Mouse (Mus musculus) embryonic facial prominence, embryonic 10.5 days (tissue): ENCODE data around the gene Gsc2. TPM values are rescaled to one million over a fixed set of nuclear protein-coding genes. Genes with fewer than 3 reads are reported as not detected.

Source experiments
- DNase-seq: peaks from one replicate; pipeline ENCODE4 v3.0.0-alpha.2; 2017; ENCODE audit warnings: low spot score
- H3K27ac ChIP-seq: fragments of 300-500 bp; sonication (generic); replicated peaks from 2 replicates; pipeline ENCODE4 v1.5.1; 2016; ENCODE audit warnings: mild to moderate bottlenecking
- H3K27me3 ChIP-seq: fragments of 300-500 bp; sonication (generic); replicated peaks from 2 replicates; pipeline ENCODE4 v1.6.1; 2016; ENCODE audit warnings: low read depth, mild to moderate bottlenecking; ENCODE audit not compliant: poor library complexity, severe bottlenecking
- H3K36me3 ChIP-seq: fragments of 300-500 bp; sonication (generic); replicated peaks from 2 replicates; pipeline ENCODE4 v1.6.1; 2016; ENCODE audit warnings: mild to moderate bottlenecking, moderate library complexity
- H3K4me1 ChIP-seq: fragments of 300-500 bp; sonication (generic); 2 replicates; pipeline ENCODE4 v1.6.1; 2016
- H3K4me3 ChIP-seq: fragments of 300-500 bp; sonication (generic); 2 replicates; pipeline ENCODE4 v1.5.1; 2016; ENCODE audit warnings: mild to moderate bottlenecking, moderate library complexity
- H3K9me3 ChIP-seq: fragments of 300-500 bp; sonication (generic); 2 replicates; pipeline ENCODE4 v1.6.1; 2016; ENCODE audit warnings: mild to moderate bottlenecking
- WGBS: fragments of 180-500 bp; shearing (Covaris S2); methylation state at CpG from one replicate; pipeline ENCODE4 v1.1.7; 2016; 5-methylcytosine and 5-hydroxymethylcytosine counted together
- polyA plus RNA-seq: library from polyadenylated mRNA; unstranded; fragments of >200 nt; fragmentation: Nextera tagmentation; extraction: Ambion mirVana; gene quantifications from 2 replicates; pipeline ENCODE4 v1.2.1, GENCODE M21; 2016

Gene Gsc2
- polyA plus RNA-seq, 1 experiment from 2014 or later, result not detected

DNA sequence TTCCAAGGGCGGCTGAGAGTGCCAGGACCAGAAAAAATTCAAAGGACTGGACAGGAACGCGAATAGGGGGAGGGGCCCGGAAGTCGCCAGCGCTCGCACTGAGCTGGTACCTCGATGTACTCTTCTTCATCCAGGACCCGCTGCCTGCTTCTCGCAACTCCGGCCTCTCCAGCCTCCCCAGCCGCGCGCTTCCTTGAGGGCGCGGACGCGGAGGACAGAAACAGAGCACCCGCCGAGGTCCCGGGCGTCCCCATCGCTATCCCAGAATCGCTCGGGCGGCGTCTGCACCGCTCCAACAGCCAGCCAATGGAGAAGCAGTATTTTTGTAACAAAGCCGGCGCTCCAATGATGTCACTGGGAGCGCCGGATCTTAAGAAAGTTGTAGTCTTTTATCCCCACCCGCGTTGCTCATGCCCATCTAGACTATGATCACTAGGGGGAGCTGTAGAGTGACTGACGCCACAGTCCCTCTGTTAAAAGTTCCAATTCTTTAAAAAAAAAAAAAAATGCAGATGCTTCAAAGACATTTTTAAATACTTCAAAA, 3.7 kb downstream of the Gsc2 start, which contains the start of gene Ess2:
Gene Ess2, minus strand, starts transcription at position 297 of the 544 bp plus-strand sequence.
- WGBS, result under 1% methylated on average over 35 of the region's 35 CpGs
- H3K4me1 ChIP-seq, result peaks cover 20% of the 10 kb centered on the region
- H3K9me3 ChIP-seq, result no peaks in the 10 kb centered on the region
- H3K36me3 ChIP-seq, result peaks cover 34% of the 10 kb centered on the region
- peak within 1 kb of the TSS; percentile 70 for H3K4me3 ChIP-seq
- peak within 1 kb of the TSS; percentile 88 for H3K27ac ChIP-seq
- peak; percentile 90 for DNase-seq
- H3K27me3 ChIP-seq, result peaks cover 46% of the 10 kb centered on the region

DNA sequence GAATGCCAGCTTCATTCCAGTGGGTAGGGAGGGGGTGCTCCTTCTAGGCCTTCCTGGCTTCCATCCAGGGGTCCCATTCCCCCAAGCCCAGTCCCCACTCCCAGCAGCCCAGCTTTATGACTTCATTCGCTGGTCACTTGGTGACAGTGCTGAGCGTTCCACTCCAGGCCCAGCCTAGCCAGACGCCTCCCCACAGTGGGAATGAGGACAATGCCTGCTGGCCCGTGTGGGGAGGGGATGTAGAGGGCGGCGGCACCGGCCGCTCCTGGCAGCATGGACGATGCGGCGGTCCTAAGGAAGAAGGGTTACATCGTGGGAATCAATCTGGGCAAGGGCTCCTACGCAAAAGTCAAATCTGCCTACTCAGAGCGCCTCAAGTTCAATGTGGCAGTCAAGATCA, 16.4 kb downstream of the Gsc2 start, which contains the start of the genes Dgcr2 and Tssk2:
Gene Dgcr2, minus strand, starts transcription at position 101 of the 400 bp plus-strand sequence.
Gene Tssk2, plus strand, starts transcription at position 176 of the 400 bp plus-strand sequence.
- no peak for DNase-seq
- H3K36me3 ChIP-seq, result peaks cover 61% of the 10 kb centered on the region
- H3K4me3 ChIP-seq, result no peak within 1 kb of the TSS
- no peak within 1 kb of the TSS for H3K27ac ChIP-seq
- no peaks in the 10 kb centered on the region for H3K9me3 ChIP-seq
- no peaks in the 10 kb centered on the region for H3K27me3 ChIP-seq
- 93% methylated on average over 14 of the region's 14 CpGs for WGBS
- H3K4me1 ChIP-seq, result no peaks in the 10 kb centered on the region

DNA sequence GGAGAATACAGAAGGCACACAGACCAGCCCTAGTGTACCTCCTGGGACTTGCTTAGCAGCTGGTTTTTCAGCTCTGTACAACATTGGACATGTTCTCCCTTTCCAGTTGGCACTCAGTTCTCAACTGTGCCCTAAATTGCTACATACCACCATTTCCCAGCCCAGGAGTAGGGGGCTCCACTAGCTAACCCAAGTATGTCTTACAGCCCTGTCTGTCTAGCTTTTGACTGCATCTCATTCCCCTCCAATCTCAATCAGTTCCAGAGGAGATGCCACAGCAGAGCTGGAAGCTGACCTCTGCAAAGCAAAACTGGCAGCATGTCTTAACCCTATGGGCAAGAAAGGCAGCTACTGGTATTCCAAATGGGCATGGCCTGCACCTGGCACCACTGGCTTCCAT, 18.8 kb downstream of the Gsc2 start:
- DNase-seq, result no peak
- Histone ChIP-seq H3K36me3 (peaks cover 37% of the 10 kb centered on the region), H3K4me1 (peaks cover 11% of the 10 kb centered on the region; the same call in 1 of the 2 replicates), H3K4me3 (no peak overlapping the region), H3K27ac (no peak overlapping the region), H3K27me3 (no peaks in the 10 kb centered on the region), H3K9me3 (no peaks in the 10 kb centered on the region)

DNA sequence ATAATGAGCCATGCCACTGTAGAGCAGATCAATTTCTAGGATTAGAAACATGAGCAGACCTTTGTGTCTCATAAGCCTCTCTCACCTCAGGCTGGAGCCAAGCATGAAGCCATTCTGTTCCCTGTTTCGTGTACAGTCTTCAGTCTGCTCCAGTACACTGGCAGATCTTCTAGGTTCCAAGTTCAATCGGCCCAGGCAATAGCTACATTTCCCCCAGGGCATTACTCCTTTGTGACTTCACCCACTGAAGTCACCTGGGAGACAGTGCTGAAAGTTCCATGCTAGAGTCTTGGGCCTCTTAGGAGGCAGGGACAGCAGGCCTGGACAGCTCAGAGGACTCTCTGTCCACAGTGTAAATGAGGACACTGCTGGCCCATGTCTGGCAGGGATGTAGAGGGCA, 20.9 kb downstream of the Gsc2 start, which contains the start of gene Tssk1:
Gene Tssk1, plus strand, starts transcription at position 301 of the 400 bp plus-strand sequence.
- no peak for DNase-seq
- 75% methylated on average over 2 of the region's 2 CpGs for WGBS
- H3K27me3 ChIP-seq, result no peaks in the 10 kb centered on the region
- no peak within 1 kb of the TSS for H3K27ac ChIP-seq
- H3K9me3 ChIP-seq, result no peaks in the 10 kb centered on the region
- no peak within 1 kb of the TSS for H3K4me3 ChIP-seq
- H3K4me1 ChIP-seq, result peaks cover 26% of the 10 kb centered on the region
- H3K36me3 ChIP-seq, result peaks cover 22% of the 10 kb centered on the region

DNA sequence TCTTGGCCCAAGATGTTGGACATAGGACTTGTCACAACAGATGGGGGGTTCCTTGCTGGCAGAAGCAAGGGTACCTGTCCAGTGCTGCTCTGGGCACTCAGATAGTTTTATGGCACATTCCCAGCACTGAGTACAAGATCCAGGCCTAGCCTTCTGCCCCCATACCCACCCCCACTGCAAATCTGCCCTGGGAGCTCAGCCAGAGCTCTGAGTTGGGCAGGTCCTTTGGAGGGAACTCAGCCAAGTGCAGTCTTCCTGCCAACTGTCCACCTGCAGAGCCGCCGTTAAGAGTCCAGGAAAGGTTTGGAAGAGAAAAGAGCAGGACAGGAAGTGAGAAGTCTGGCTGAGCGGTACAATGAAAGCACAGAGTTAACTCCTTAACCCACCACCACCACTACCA, 22.3 kb downstream of the Gsc2 start:
- Histone ChIP-seq H3K27ac (no peak overlapping the region), H3K9me3 (no peaks in the 10 kb centered on the region), H3K4me3 (no peak overlapping the region), H3K36me3 (peaks cover 10% of the 10 kb centered on the region), H3K27me3 (no peaks in the 10 kb centered on the region), H3K4me1 (peaks cover 26% of the 10 kb centered on the region)
- WGBS, result 79% methylated on average over 3 of the region's 3 CpGs
- no peak for DNase-seq

DNA sequence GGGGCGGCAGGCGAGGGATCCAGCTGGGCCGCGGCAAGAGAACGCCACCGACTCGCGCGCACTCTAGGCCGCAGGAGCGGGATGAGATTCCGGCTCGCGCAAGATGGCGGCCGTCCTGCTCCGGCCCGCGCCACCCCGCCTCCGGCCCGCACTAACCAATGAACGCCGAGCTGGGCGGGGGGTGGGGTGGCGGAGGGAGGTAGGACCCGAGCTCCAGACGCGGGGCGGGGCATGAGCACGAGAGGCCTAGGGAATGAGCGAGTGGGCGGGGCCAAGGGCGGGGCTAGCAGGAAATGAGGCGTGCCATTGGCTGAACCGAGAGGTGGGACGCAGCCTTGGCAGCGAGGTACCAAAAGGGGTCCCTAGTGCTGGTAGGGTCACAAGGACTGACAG, 23.3 kb downstream of the Gsc2 start, which contains the start of gene Gm20518:
Gene Gm20518, minus strand, starts transcription at position 105 of the 393 bp plus-strand sequence.
- under 1% methylated on average over 38 of the region's 38 CpGs for WGBS
- Histone ChIP-seq H3K27ac (peak within 1 kb of the TSS; percentile 98), H3K4me1 (peaks cover 26% of the 10 kb centered on the region), H3K9me3 (no peaks in the 10 kb centered on the region), H3K36me3 (peaks cover 10% of the 10 kb centered on the region), H3K27me3 (no peaks in the 10 kb centered on the region), H3K4me3 (peak within 1 kb of the TSS; percentile 98)
- DNase-seq, result peak; percentile 100

DNA sequence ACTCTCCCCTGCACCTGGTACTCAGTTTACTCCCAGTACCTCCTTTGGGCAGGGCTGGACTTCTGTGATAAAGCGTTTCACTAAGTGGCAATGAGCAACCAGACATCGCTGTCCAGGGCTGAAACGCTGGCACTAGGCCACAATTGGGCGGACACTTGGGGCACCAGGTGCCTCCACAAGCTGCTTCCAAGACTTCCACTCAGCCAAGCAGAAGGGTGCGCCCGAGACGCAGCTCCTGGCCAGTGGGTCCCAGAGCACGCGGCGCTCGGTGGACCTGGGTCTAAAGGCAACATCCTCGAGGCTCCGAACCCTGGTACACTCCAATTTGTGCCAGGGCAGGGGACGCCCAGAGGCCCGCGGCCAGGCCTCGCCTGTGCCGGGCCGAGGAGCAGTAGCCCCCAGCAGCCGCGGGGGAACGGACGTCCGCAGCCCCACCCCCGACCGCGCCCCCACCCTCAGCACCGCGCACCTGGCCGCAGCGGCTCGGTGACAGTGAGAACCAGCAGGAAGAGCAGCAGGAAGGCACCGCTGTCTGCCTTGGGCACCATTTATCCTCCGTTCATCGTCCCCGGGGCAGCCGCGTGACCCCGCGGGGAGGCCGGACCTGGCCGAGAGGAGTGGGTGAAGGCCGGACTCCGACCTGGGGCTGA, 23.8 kb downstream of the Gsc2 start:
- no peak for DNase-seq
- WGBS, result under 1% methylated on average over 44 of the region's 44 CpGs
- H3K27ac ChIP-seq, result peak overlapping the region; percentile 98

DNA sequence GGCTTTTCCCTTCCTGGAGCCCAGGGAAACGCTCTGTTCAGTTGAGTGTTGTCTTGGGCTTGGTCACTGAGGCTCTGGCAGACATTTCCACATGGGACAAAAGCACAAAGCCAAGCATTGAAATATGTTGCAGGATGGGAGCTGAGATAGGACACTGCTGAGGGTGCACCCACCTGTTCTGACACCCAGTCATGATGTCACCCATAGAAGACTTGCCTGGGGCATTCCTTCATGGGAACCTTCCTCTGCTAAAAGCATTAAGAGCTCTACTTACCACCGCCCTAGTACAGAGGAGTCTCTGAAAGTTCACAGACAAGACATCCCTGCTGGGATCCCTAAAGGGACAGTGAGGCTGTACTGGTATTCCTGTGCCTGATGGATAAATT, 24.5 kb downstream of the Gsc2 start:
- Histone ChIP-seq H3K4me1 (peaks cover 26% of the 10 kb centered on the region), H3K27ac (peak overlapping the region; percentile 98), H3K27me3 (no peaks in the 10 kb centered on the region), H3K9me3 (no peaks in the 10 kb centered on the region), H3K4me3 (peak overlapping the region; percentile 98), H3K36me3 (peaks cover 20% of the 10 kb centered on the region)
- WGBS, result 58% methylated on average over 2 of the region's 2 CpGs
- DNase-seq, result no peak

More for the DNA sequence above, 23.8 kb downstream of the Gsc2 start:
- no peaks in the 10 kb centered on the region for H3K27me3 ChIP-seq
- peaks cover 12% of the 10 kb centered on the region for H3K36me3 ChIP-seq
- H3K9me3 ChIP-seq, result no peaks in the 10 kb centered on the region
- H3K4me1 ChIP-seq, result peaks cover 26% of the 10 kb centered on the region
- peak overlapping the region; percentile 98 for H3K4me3 ChIP-seq

DNA sequence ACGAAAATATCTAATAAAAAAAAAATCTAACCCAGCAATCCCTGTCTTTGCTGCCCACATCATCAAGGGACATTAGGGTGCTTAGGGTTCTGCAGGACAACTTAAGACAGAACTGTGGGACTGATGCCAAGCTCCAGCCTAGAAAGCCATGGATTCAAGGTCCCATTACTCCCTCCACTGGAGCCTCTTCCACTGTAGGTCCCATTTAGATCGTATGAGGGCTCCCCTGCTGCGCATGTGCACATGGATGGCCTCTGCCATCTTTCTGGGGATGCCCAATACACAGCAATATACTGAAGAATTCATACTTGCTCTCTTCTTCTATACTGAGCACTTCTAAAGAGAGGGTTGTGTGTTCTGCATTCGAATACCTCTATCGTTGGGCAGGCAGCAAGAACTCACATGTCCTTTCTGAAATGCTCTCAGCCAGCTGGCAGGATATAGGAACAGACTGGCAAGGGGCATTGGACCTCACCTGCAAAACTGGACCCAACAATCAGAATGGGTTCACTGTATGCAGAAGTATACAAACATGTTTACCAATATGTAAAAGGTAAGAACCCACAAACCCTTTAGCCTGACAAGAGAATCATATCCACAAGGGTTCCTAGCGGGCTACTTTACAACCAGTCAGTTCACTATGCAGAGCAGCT, 25.0 kb downstream of the Gsc2 start:
- Histone ChIP-seq H3K9me3 (no peaks in the 10 kb centered on the region), H3K27me3 (no peaks in the 10 kb centered on the region), H3K27ac (peak overlapping the region; percentile 98; the same call in 1 of the 2 replicates), H3K4me3 (peak overlapping the region; percentile 98), H3K36me3 (peaks cover 25% of the 10 kb centered on the region), H3K4me1 (peaks cover 26% of the 10 kb centered on the region)
- WGBS, result 85% methylated on average over 6 of the region's 6 CpGs
- no peak for DNase-seq

DNA sequence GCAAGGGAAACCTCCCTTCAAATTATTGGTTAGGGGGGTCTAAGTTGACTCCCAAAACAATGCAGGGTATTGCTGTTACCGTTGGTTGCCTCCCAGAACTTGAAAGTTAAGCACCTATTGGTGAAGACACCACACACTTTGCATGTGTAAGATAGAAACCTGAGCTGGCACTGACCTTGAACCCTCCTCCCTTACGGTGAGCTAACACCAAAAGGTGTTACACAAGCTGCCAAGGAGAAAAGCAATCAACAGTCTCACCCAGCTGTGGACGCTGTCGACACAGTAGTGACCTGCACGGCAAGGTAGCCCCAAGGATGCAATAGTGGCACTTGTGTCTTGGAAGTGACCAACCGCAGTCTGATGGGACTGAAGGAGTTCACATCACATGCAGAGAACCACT, 30.7 kb downstream of the Gsc2 start:
- no peaks in the 10 kb centered on the region for H3K9me3 ChIP-seq
- H3K4me3 ChIP-seq, result no peak overlapping the region
- no peak for DNase-seq
- peaks cover 6% of the 10 kb centered on the region for H3K4me1 ChIP-seq
- H3K27me3 ChIP-seq, result no peaks in the 10 kb centered on the region
- peaks cover 67% of the 10 kb centered on the region for H3K36me3 ChIP-seq
- H3K27ac ChIP-seq, result no peak overlapping the region
- 88% methylated on average over 6 of the region's 6 CpGs for WGBS

DNA sequence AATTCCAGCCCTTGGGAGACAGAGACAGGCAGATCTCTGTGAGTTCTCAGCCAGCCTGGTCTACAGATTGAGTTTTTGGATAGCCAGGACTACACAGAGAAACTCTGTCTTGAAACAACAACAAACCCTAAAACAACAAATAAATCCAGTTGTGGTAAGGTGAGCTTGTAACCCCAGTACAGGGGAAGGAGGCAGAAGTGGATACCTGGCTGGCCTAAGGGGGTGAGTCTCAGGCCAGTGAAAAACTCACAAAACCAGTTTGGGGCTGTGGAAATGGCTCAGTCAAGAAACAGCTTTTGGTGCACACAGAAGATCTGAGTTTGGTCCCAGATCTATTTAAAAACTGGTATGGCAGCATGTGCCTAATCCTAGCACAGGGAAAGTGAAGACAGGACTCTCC, 32.7 kb downstream of the Gsc2 start:
- Histone ChIP-seq H3K9me3 (no peaks in the 10 kb centered on the region), H3K36me3 (peaks cover 86% of the 10 kb centered on the region), H3K27ac (no peak overlapping the region), H3K4me3 (no peak overlapping the region), H3K4me1 (peaks cover 6% of the 10 kb centered on the region), H3K27me3 (no peaks in the 10 kb centered on the region)
- DNase-seq, result no peak

DNA sequence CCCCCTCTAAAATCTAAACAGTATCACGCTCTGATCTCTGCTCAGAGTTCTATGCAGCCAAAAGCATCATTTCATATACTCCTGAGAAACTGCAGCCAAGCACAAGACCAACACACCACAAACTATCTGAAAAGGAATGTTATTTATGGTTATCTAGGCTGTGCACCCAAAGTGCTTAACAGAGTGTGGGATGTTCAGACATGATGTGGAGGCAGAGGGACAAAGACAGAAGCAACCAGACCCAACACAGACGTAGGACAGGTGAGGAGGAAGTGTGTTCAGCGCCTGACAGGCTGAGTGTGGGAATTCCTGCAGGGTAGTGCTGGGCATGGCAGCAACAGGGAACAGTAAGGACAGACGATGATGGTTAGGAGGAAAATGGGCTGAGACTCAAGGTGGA, 35.3 kb downstream of the Gsc2 start:
- Histone ChIP-seq H3K4me3 (no peak overlapping the region), H3K36me3 (peaks cover 80% of the 10 kb centered on the region), H3K27me3 (no peaks in the 10 kb centered on the region), H3K4me1 (peaks cover 6% of the 10 kb centered on the region), H3K27ac (no peak overlapping the region), H3K9me3 (no peaks in the 10 kb centered on the region)
- no peak for DNase-seq
- 94% methylated on average over 4 of the region's 4 CpGs for WGBS
